Mouse (Mus musculus) urinary bladder, postnatal 4 days (tissue): ENCODE results near the gene Tbrg4.

Source experiments
- DNase-seq, 2 experiments: peaks; one replicate each; pipeline ENCODE4 v3.0.0; 2021 to 2022; ENCODE audit warnings: low spot score in 2 of 2

The Tbrg4 gene

GRCm38 (mm10) chr11:6590933-6591675 lies 34.8 kb downstream of the Tbrg4 start:
- no peak for DNase-seq

GRCm38 (mm10) chr11:6589838-6590237 lies 36.0 kb downstream of the Tbrg4 start:
- no peak for DNase-seq

GRCm38 (mm10) chr11:6588295-6588694 lies 37.6 kb downstream of the Tbrg4 start:
- DNase-seq, result no peak

- DNase-seq, result no peak
These were observed 38.5 kb downstream of the Tbrg4 start for GRCm38 (mm10) chr11:6587249-6587940.

GRCm38 (mm10) chr11:6586660-6587059 lies 39.2 kb downstream of the Tbrg4 start:
- DNase-seq, result no peak

- DNase-seq, result no peak
These were observed 40.1 kb downstream of the Tbrg4 start for GRCm38 (mm10) chr11:6585748-6586147.

GRCm38 (mm10) chr11:6581560-6581959 lies 44.3 kb downstream of the Tbrg4 start:
- no peak for DNase-seq

GRCm38 (mm10) chr11:6580065-6580750 lies 45.7 kb downstream of the Tbrg4 start:
- DNase-seq, result no peak

GRCm38 (mm10) chr11:6579361-6579760 lies 46.5 kb downstream of the Tbrg4 start:
- no peak for DNase-seq

- no peak for DNase-seq
These were observed 49.7 kb downstream of the Tbrg4 start for GRCm38 (mm10) chr11:6576151-6576550.

GRCm38 (mm10) chr11:6569410-6569777 lies 56.5 kb downstream of the Tbrg4 start:
- DNase-seq, result no peak

GRCm38 (mm10) chr11:6568584-6569409 lies 57.1 kb downstream of the Tbrg4 start:
- no peak for DNase-seq

- no peak for DNase-seq
These were observed 57.9 kb downstream of the Tbrg4 start for GRCm38 (mm10) chr11:6567951-6568350.

GRCm38 (mm10) chr11:6566496-6566895 lies 59.4 kb downstream of the Tbrg4 start:
- no peak for DNase-seq
